Mouse (Mus musculus) liver, embryonic 14.5 days (tissue): Measurements from ENCODE around the gene Zfpm1.

Source experiments
- CTCF ChIP-seq: IDR thresholded peaks from 2 replicates; pipeline ENCODE4 v1.5.1; 2016; ENCODE audit warnings: antibody characterized with exemption, low read depth, control low read depth
- EP300 ChIP-seq: IDR thresholded peaks from 2 replicates; pipeline ENCODE4 v1.6.1; 2016; ENCODE audit warnings: antibody characterized with exemption, low read depth

DNA sequence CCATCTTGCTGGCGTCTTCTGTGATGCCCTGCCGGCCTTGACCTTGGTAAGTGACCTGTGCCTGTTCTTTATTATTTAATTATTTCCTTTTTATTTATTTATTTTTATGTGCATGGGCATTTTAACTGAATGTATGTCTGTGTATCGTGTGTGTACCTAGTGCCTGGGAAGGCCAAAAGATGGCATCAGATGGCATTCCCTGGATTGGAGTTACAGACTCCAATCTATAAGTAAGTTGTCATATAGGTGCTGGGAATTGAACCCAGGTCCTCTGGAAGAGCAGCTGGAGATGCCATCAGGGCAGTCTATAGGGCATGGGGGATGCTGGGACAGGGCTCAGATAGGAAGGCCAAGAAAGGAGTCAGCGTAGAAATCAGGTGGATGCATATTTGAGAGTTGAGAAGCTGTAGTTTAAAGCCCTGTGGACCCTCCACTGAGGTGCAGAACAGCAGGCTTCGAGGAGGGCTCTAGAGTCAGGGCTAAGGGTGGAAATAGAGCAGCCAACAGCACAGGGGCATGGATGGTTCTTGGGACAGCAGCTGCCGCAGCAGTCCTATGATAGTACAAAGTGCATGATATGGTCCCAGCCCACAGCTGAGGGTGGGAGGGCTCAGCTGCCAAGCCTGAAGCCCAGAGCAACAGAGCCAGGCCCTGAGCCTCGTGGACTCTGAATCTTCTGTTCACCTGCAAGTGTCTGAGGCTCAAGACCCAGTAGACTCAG is 78.9 kb downstream of the Zfpm1 start, which contains the start of gene Trhr2:
- no peak for TF ChIP-seq CTCF
- no peak for TF ChIP-seq EP300
